Mouse (Mus musculus) lung, postnatal 0 days (tissue): ENCODE results near the gene Tub.

Experiments
- CTCF ChIP-seq: IDR thresholded peaks from 2 replicates; pipeline ENCODE4 v1.5.1; 2016; ENCODE audit warnings: antibody characterized with exemption, mild to moderate bottlenecking
- EP300 ChIP-seq: IDR thresholded peaks from 2 replicates; pipeline ENCODE4 v1.6.1; 2016; ENCODE audit warnings: antibody characterized with exemption, mild to moderate bottlenecking, control low read depth

DNA sequence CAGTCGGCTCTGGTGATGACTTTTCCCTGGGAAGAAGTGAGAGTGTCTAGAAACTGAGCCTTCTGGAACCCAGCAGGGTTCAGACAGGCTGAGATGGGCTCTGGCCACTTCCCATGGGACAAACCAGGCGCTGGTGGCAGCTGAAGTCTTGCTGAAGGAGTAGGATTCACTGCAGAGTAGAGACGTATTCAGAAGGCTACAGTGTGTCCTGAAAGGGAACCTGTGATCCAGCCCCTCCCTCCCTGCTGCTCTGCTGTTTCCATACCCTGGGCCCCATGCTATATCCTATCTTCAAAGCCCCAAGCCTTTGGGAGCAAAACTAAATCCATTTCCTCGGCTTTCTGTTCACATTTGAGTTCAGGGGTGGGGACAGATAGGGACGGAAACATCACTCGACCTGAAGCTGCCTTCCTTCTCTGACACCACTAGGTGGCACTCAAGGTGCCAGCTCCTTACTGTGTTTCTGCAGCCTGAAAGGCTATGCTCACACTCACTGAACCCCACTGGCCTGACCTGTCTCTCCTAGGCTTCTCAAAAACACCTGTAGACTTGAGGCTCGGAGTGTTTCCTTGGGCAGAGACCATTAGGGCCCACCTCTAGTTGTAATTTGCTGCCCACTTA is 16.7 kb downstream of the Tub start:
- TF ChIP-seq EP300 (no peak), CTCF (peak; percentile 89)
